Mouse (Mus musculus) erythroid progenitor cell, adult 5-6 weeks (primary cell): ENCODE results near the gene Rictor. TPM values are rescaled to one million over a fixed set of nuclear protein-coding genes. Genes with fewer than 3 reads are reported as not detected.

Experiments
- total RNA-seq, 2 experiments: library from RNA; stranded (forward) in 1 of 2; stranded (reverse) in 1 of 2; fragments of 150-400 nt in 1 of 2; fragments of 186-747, 209-891 nt in 1 of 2; gene quantifications; 2 replicates each; pipeline versions ENCODE4 v1.2.3 to v1.2.4; 2015 to 2017; ENCODE audit warnings: low replicate concordance in 2 of 2

Rictor gene
- total RNA-seq, 2 experiments from 2014 or later: 59.8 to 59.9 TPM

Other genes starting within 250 kb of the Rictor start
- gene Fyb, start 185.5 kb upstream of the Rictor start, total RNA-seq (2015; ENCODE audit: low replicate concordance): 97.7 and 102 TPM in 2 replicates
- 27.0 and 29.8 TPM in 2 replicates for gene Fyb, start 185.5 kb upstream of the Rictor start, total RNA-seq (2017; ENCODE audit: low replicate concordance)
- gene Osmr, start 166.6 kb downstream of the Rictor start, total RNA-seq (2015; ENCODE audit: low replicate concordance): not detected in 2 replicates
- gene Osmr, start 166.6 kb downstream of the Rictor start, total RNA-seq (2017; ENCODE audit: low replicate concordance): 0.26 TPM in 1 of 2 replicates, not detected in the other